Mouse (Mus musculus) megakaryocyte, embryonic 14.5 days (primary cell): ENCODE data around the gene Hnrnpab. TPM values are rescaled to one million over a fixed set of nuclear protein-coding genes. Genes with fewer than 3 reads are reported as not detected.

ENCODE experiments used
- H3K27me3 ChIP-seq: replicated peaks from 2 replicates; pipeline ENCODE3; 2012; ENCODE audit warnings: inconsistent platforms
- H3K36me3 ChIP-seq: replicated peaks from 2 replicates; pipeline ENCODE3; 2012; ENCODE audit warnings: low read length, inconsistent platforms, mixed read lengths
- H3K4me1 ChIP-seq: 2 replicates; pipeline ENCODE4 v1.6.1; 2012; ENCODE audit warnings: inconsistent platforms
- H3K4me3 ChIP-seq: replicated peaks from 2 replicates; pipeline ENCODE3; 2012; ENCODE audit warnings: moderate library complexity, mild to moderate bottlenecking, inconsistent platforms
- H3K9me3 ChIP-seq: 2 replicates; pipeline ENCODE4 v1.6.1; 2012; ENCODE audit warnings: inconsistent platforms
- FLI1 ChIP-seq: IDR thresholded peaks from 2 replicates; pipeline ENCODE4 v1.6.1; 2012; ENCODE audit warnings: low read length, inconsistent platforms, mixed read lengths
- GATA1 ChIP-seq: IDR thresholded peaks from 3 replicates; pipeline ENCODE4 v1.6.1; 2012; ENCODE audit warnings: mixed read lengths, low read length, inconsistent platforms, borderline replicate concordance
- polyA plus RNA-seq: library from polyadenylated mRNA; stranded (reverse); fragments of >175 nt; gene quantifications from 2 replicates; pipeline ENCODE4 v1.2.3, GENCODE M21; 2012; ENCODE audit warnings: low replicate concordance; ENCODE audit not compliant: insufficient read depth

The Hnrnpab gene
- 373 and 587 TPM in 2 replicates for polyA plus RNA-seq

DNA sequence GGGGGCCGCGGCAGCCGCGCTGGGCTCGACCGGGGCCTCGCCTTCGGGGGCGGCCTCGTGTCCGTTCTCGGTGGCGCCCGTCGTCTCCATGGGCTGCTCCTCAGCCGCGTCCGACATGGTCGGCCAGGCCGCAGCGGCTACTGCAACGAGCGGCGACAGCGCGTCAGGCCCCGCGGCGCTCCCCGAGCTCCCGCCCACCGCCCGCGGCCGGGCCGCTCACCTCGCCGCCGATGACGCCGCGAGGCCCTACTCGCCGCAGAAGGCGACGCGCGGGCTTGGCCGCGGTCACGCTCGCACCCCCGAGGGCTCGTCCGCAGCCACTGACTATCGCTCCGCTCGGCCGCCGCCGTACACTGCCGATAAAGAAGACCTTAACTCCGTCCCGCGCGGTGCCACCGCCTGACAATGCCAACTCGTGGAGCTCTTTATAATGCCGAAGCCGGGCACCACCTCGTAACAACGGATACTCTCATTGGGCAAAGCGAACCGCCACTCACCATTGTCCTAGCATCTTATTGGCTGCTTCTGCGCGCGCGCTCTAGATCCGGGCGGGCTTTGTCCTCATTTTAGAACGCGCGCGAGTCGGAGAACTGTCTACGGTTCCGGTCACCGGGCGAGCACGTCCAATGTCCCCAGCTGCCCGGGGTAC is at the start of gene Hnrnpab:
Hnrnpab (minus strand) TSS at position 401 of the 649 bp plus-strand sequence.
- H3K36me3 ChIP-seq: peaks cover 42% of the 10 kb centered on the region
- no peak; the same call in 1 of the 2 replicates for TF ChIP-seq FLI1
- no peak for TF ChIP-seq GATA1
- H3K4me3 ChIP-seq: peak within 1 kb of the TSS; percentile 95
- no peaks in the 10 kb centered on the region for H3K27me3 ChIP-seq
- peaks cover 71% of the 10 kb centered on the region for H3K4me1 ChIP-seq
- H3K9me3 ChIP-seq: no peaks in the 10 kb centered on the region

DNA sequence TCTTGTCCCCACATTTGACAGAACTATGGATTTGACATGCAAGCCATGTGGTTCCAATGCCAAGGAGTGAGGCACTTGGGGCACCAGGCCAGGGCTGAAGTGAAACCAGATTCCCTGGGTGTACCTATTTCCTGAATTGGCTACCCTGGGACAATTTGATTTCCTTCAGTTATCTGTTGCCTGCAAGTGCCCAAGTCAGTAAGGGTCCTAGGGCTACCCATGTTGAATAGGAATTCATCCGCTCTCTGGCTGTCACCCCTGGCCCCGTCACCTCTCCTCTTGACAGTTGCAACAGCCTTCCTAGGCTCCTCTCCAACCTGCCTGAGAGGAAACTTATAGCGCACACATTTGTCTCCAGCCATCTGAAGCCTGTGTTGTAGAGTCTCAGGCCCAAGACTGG is 48.2 kb upstream of the Hnrnpab start:
- H3K4me1 ChIP-seq: peaks cover 29% of the 10 kb centered on the region
- H3K9me3 ChIP-seq: peaks cover 10% of the 10 kb centered on the region
- H3K27me3 ChIP-seq: peaks cover 65% of the 10 kb centered on the region
- TF ChIP-seq FLI1: no peak
- no peak overlapping the region for H3K4me3 ChIP-seq
- H3K36me3 ChIP-seq: no peaks in the 10 kb centered on the region

DNA sequence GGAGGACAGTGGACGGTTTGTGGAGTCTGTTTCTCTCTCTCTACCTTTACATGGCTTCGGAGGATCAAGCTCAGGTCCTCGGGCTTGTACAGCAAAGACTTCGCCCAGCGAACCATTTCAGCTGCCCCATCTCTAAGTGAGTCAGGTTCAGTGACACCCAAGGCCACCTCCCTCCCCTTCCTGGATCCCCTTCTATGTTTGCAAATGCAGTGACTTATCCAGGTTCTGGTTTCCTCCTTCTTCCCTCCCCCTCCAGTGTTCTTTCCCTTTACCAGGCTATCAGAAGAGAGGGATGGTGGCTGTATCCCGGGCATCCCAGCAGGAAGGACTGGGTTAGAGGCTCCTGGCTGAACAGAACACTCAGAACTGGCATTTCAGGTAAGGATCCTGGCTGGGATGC is 47.1 kb upstream of the Hnrnpab start:
- Histone ChIP-seq H3K4me3 (no peak overlapping the region), H3K9me3 (peaks cover 10% of the 10 kb centered on the region), H3K36me3 (no peaks in the 10 kb centered on the region), H3K4me1 (peaks cover 41% of the 10 kb centered on the region), H3K27me3 (peaks cover 70% of the 10 kb centered on the region)
- TF ChIP-seq GATA1: no peak
- no peak for TF ChIP-seq FLI1

DNA sequence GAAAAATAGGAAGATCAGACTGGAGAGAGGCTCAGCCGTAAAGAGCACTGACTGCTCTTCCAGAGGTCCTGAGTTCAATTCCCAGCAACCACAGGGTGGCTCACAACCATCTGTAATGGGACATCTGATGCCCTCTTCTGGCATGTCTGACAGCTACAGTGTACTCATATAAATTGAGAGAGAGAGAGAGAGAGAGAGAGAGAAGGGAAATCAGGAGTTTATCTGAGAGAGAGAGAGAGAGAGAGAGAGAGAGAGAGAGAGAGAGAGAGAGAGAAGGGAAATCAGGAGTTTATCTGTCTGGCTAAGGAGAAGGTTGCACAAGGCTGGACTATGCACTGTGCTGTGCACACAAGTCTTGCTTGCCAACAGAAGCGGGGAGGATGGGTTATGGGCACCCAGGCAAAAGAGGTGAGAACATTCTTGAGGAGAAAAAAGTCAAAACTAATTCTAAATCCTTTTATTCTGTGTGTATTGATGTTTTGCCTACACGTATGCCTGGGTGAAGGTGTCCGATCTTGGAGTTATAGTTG is 46.3 kb upstream of the Hnrnpab start:
- peaks cover 44% of the 10 kb centered on the region for H3K4me1 ChIP-seq
- H3K36me3 ChIP-seq: no peaks in the 10 kb centered on the region
- H3K27me3 ChIP-seq: peaks cover 71% of the 10 kb centered on the region
- H3K4me3 ChIP-seq: no peak overlapping the region
- TF ChIP-seq GATA1 (no peak), FLI1 (no peak)
- H3K9me3 ChIP-seq: peaks cover 10% of the 10 kb centered on the region

DNA sequence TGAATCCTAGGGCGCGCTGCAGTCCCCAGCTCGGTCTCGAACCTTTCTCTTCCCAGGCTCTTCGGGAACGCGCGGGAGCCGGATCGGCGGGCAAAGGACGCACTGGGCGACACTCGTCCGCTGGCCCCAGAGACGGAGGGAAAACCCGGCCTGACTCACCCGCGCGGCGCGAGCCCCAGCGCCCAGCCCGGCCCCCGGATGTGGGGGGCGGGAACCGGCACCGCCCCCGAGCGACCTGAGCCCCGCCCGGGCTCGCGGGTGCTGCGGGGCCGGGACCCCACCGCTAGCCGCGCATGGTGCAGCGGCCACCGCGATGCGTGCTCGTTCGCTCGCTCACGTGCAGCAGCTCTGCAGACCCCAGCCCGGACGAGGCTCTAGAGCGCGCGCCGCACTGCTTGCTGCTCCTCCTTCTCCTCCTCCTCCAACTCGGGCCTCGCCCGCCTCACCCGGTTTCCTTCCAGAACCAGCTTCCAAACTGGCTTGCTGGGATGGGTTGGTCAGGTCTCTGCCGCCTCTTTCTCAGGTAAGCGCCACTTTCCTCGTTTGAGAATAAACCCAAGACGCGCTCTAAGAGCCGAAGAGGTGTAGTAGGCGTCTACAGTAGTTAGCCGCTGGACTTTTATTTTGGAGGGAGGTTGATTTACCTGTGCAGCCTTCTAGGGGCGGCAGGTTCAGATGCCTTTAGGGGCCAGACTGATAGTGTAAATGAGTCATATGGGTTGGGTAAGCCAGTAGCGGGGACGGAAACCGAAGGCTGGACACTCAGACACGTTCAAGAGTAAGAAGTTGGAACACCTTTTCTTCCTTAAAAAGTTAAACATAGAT is 44.3 kb upstream of the Hnrnpab start, which contains the start of the genes N4bp3 and D930048N14Rik:
N4bp3 (minus strand) TSS at position 152 of the 825 bp plus-strand sequence.
D930048N14Rik (plus strand) TSS at position 264 of the 825 bp plus-strand sequence.
- TF ChIP-seq GATA1 (no peak), FLI1 (no peak)
- Histone ChIP-seq H3K27me3 (peaks cover 71% of the 10 kb centered on the region), H3K36me3 (no peaks in the 10 kb centered on the region)

DNA sequence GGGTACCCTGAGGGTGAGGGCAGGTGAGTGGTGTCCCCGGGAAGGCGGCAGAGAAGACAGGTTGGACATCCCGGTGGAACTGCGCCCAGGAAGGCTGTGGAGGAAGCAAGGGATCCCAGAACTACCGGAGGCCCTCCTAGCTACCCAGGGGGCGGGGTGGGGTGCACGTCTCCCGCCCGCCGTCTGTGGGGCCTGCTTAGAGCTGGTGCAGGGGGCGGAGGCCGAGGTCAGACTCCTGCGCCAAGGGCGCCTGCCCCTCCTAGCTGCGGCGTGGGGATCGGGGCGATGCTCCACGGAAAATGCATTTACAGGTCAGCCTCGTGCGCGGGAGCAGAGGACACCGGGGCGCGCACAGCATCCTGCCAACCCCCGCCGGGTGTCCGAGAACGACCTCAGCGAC is 43.6 kb upstream of the Hnrnpab start:
- peaks cover 56% of the 10 kb centered on the region for H3K4me1 ChIP-seq
- TF ChIP-seq FLI1 (no peak), GATA1 (no peak)
- H3K4me3 ChIP-seq: peak overlapping the region; percentile 94
- peaks cover 74% of the 10 kb centered on the region for H3K27me3 ChIP-seq
- H3K36me3 ChIP-seq: peaks cover 1% of the 10 kb centered on the region
- H3K9me3 ChIP-seq: peaks cover 7% of the 10 kb centered on the region

More for the DNA sequence above, 44.3 kb upstream of the Hnrnpab start, which contains the start of the genes N4bp3 and D930048N14Rik:
- peak within 1 kb of the TSS; percentile 94 for H3K4me3 ChIP-seq
- peaks cover 7% of the 10 kb centered on the region for H3K9me3 ChIP-seq
- peaks cover 56% of the 10 kb centered on the region for H3K4me1 ChIP-seq

DNA sequence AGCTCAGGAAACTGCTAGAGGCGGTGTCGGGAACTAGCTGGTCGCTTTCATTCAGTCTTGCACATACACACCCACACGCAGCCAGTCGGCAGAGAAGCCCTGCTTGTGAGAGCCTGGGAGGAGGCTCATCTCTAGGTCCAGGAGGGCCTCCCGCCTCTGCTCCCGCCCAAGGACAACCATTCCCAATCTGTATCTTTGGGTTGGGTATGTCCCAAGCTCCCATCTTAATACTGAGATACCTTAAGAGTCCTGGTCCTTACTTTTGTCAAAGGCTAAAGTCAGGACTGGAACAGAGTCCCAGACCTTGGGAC is 43.2 kb upstream of the Hnrnpab start:
- Histone ChIP-seq H3K9me3 (peaks cover 7% of the 10 kb centered on the region), H3K27me3 (peaks cover 74% of the 10 kb centered on the region), H3K4me3 (peak overlapping the region; percentile 94), H3K36me3 (peaks cover 3% of the 10 kb centered on the region), H3K4me1 (peaks cover 55% of the 10 kb centered on the region)
- no peak for TF ChIP-seq FLI1
- no peak for TF ChIP-seq GATA1

DNA sequence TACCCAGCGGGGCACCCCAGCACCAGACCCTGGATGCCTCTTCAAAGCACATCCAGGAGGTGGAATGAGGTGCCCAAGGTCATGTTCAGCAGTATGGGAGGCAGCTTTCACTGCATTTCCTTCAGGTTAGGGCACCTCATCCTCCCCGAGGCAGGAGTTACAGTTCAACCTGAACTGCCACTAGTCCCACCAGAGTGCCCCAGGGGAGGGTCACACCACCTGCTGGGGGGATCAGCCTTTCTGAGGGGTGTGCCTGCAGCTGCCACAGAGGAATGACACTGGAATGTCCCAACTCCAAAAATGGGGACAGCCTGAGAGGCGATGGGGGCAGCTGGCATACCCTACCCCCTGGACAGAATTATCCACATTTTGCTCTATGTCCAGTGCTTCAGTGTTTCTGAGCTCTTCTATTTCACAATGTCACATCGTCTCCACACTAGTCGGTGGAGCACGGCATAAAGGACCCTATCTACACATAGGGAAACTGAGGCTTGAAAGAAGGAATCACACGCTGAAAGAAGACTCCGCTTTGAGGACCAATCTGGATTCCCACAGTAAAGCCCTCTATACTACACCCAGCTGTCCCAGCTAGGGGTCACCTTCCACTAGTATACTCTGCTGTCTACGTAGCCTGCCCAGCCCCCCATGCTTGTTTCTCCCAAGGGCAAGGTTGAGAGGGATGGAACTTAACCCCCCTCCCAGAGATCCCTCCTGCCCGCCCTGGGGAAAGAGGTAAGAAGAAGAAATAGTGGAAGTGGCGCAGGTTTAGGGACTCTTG is 42.7 kb upstream of the Hnrnpab start:
- peak overlapping the region; percentile 94 for H3K4me3 ChIP-seq
- H3K27me3 ChIP-seq: peaks cover 70% of the 10 kb centered on the region
- H3K36me3 ChIP-seq: peaks cover 3% of the 10 kb centered on the region
- H3K4me1 ChIP-seq: peaks cover 52% of the 10 kb centered on the region
- peaks cover 7% of the 10 kb centered on the region for H3K9me3 ChIP-seq
- TF ChIP-seq FLI1 (no peak), GATA1 (no peak)

DNA sequence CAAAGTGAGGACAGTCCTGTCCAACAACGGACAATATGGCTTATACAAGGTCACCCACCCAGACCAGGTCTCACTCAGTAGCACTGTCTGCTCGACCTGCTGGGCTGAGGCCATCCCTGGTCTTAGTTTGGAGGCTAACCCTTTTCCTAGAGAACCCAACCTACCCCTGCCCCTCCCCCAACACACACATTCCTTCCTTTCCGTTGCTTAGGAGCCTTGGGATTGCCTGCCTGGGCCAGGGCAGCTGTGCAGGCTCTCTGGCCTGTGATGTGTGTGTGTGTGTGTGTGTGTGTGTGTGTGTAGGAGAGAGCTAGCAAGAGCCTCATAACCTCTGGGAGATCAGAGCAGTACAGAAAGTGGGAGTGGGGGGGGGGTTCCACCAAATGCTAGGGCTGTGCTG is 41.9 kb upstream of the Hnrnpab start:
- Histone ChIP-seq H3K36me3 (peaks cover 10% of the 10 kb centered on the region), H3K9me3 (peaks cover 7% of the 10 kb centered on the region), H3K4me3 (no peak overlapping the region), H3K27me3 (peaks cover 71% of the 10 kb centered on the region), H3K4me1 (peaks cover 54% of the 10 kb centered on the region)
- TF ChIP-seq GATA1: no peak
- no peak for TF ChIP-seq FLI1
